ENCODE assay signal across 8 mouse cellular contexts in genomic region chr3:98941066-98941551, GRCm38 (mm10). TPM values are rescaled to one million over a fixed set of nuclear protein-coding genes. Genes with fewer than 3 reads are reported as not detected.
DNase-seq lines count a peak whose midpoint lies in the region; ATAC-seq lines count a peak whose summit lies in the region.
"Had no signal": no experiment of that assay in that cellular context is flagged by ENCODE, and none has a peak within 500 bp of the region (broad histone marks: within the 10 kb centered on the region; RNA-seq: fewer than 3 reads in every experiment).

No protein-coding gene starts in this region.

- no peak overlapping the region; the same call in 1 of the 2 replicates for H3K9ac ChIP-seq in forebrain, embryonic 11.5 days (ENCODE audit: low read length)
- peak overlapping the region; percentile 41; the same call in 1 of the 2 replicates for H3K9ac ChIP-seq in neural tube, embryonic 14.5 days (replicated peaks; ENCODE audit: low read depth, low read length)

- intact Hi-C loops in left cerebral cortex, postnatal 4 days (cut with DNase I) = no loop called here
- intact Hi-C loops in gastrocnemius, postnatal 36 days (cut with DNase I) = no loop called here

- DNase-seq in left cerebral cortex, postnatal 4 days = peak; percentile 21
- no peak for DNase-seq in left cerebral cortex, adult 11 months (ENCODE audit: low spot score)
- DNase-seq in forebrain, embryonic 11.5 days (ENCODE audit: low spot score) = peak; percentile 65
- DNase-seq in limb, embryonic 10.5 days (ENCODE audit: low spot score) = peak; percentile 73
- no peak for DNase-seq in gastrocnemius, postnatal 4 days (ENCODE audit: low spot score in 2 of 2)
- DNase-seq in gastrocnemius, postnatal 36 days = no peak

- no peaks in the 10 kb centered on the region for H3K36me3 ChIP-seq in forebrain, embryonic 11.5 days (ENCODE audit: control insufficient read depth, insufficient read depth, low read length)
- no peaks in the 10 kb centered on the region for H3K36me3 ChIP-seq in limb, embryonic 10.5 days
- no peaks in the 10 kb centered on the region for H3K36me3 ChIP-seq in neural tube, embryonic 14.5 days (ENCODE audit: control insufficient read depth, insufficient read depth, low read length)

- WGBS in forebrain, embryonic 11.5 days = 16% methylated on average over 23 of the region's 24 CpGs
- WGBS in limb, embryonic 10.5 days = 1% methylated on average over 24 of the region's 24 CpGs
- WGBS in neural tube, embryonic 14.5 days = 2% methylated on average over 22 of the region's 24 CpGs

- peak overlapping the region; percentile 14; the same call in 1 of the 2 replicates for H3K4me3 ChIP-seq in forebrain, embryonic 11.5 days (ENCODE audit: low read depth, low read length)
- H3K4me3 ChIP-seq in limb, embryonic 10.5 days = peak overlapping the region; percentile 47
- H3K4me3 ChIP-seq in neural tube, embryonic 14.5 days (ENCODE audit: low read depth, low read length) = peak overlapping the region; percentile 16

- no peak overlapping the region for H3K27ac ChIP-seq in forebrain, embryonic 11.5 days (ENCODE audit: low read depth, low read length)
- H3K27ac ChIP-seq in limb, embryonic 10.5 days = no peak overlapping the region
- no peak overlapping the region for H3K27ac ChIP-seq in neural tube, embryonic 14.5 days (ENCODE audit: low read depth, low read length)

- no peaks in the 10 kb centered on the region; the same call in 1 of the 2 replicates for H3K4me1 ChIP-seq in forebrain, embryonic 11.5 days (replicated peaks; ENCODE audit: control insufficient read depth, insufficient read depth, low read length)
- H3K4me1 ChIP-seq in limb, embryonic 10.5 days = peaks cover 16% of the 10 kb centered on the region
- peaks cover 11% of the 10 kb centered on the region for H3K4me1 ChIP-seq in neural tube, embryonic 14.5 days (ENCODE audit: control insufficient read depth, insufficient read depth, low read length)

- H3K4me2 ChIP-seq in forebrain, embryonic 11.5 days (ENCODE audit: low read depth, low read length, severe bottlenecking) = peak overlapping the region; percentile 51
- H3K4me2 ChIP-seq in neural tube, embryonic 14.5 days (ENCODE audit: low read depth, low read length) = peak overlapping the region; percentile 51

- ATAC-seq in forebrain, embryonic 11.5 days (replicated peaks; ENCODE audit: low FRiP score) = peak; percentile 78
- peak; percentile 89 for ATAC-seq in neural tube, embryonic 14.5 days (ENCODE audit: low read depth)

- no peaks in the 10 kb centered on the region for H3K27me3 ChIP-seq in forebrain, embryonic 11.5 days (ENCODE audit: control insufficient read depth, insufficient read depth, low read length)
- peaks cover 34% of the 10 kb centered on the region; the same call in 1 of the 2 replicates for H3K27me3 ChIP-seq in limb, embryonic 10.5 days (ENCODE audit: low read depth, poor library complexity, severe bottlenecking)
- no peaks in the 10 kb centered on the region for H3K27me3 ChIP-seq in neural tube, embryonic 14.5 days (ENCODE audit: control insufficient read depth, insufficient read depth, low read length)

- H3K9me3 ChIP-seq in forebrain, embryonic 11.5 days (ENCODE audit: control insufficient read depth, low read length) = no peaks in the 10 kb centered on the region
- H3K9me3 ChIP-seq in limb, embryonic 10.5 days (replicated peaks) = no peaks in the 10 kb centered on the region
- no peaks in the 10 kb centered on the region for H3K9me3 ChIP-seq in neural tube, embryonic 14.5 days (ENCODE audit: control insufficient read depth, low read length)

RNA-seq across cellular contexts. Expression of gene Hao2, which starts 48.1 kb away (rescaled TPM):
- not detected for total RNA-seq in left cerebral cortex, postnatal 4 days (2021)
- polyA plus RNA-seq in forebrain, embryonic 11.5 days (2014; fragmentation: Nextera tagmentation; extraction: Ambion mirVana) = not detected in 2 replicates
- polyA plus RNA-seq in limb, embryonic 10.5 days (2016; fragmentation: Nextera tagmentation; extraction: Ambion mirVana) = not detected in 2 replicates
- not detected in 2 replicates for polyA plus RNA-seq in neural tube, embryonic 14.5 days (2014; fragmentation: Nextera tagmentation; extraction: Ambion mirVana)
- total RNA-seq in gastrocnemius, postnatal 4 days (2021) = under 1 TPM in 1 of 2 experiments, not detected in 1; 0.34 TPM
- not detected for total RNA-seq in gastrocnemius, postnatal 36 days (2021)
- total RNA-seq: left cerebral cortex, postnatal 10 days had no signal

Comparison
In these comparisons a context has a peak if more than half of its experiments do, and no peak if none do; other contexts are left out.
1. DNase-seq: peak in left cerebral cortex, postnatal 4 days (single experiment), forebrain, embryonic 11.5 days (single experiment) and limb, embryonic 10.5 days (single experiment); none in left cerebral cortex, adult 11 months (single experiment), gastrocnemius, postnatal 4 days (0 of 2) and gastrocnemius, postnatal 36 days (0 of 2).
2. Peak in every context shown above with its lines, with median percentiles within 50 percentile points of each other: H3K4me3 ChIP-seq.